In genomic region chr5:63498952-63499351, GRCm38 (mm10) we compare ENCODE assay signal across 19 mouse cellular contexts.
DNase-seq lines count a peak whose midpoint lies in the region; ATAC-seq lines count a peak whose summit lies in the region.
"Had no signal": no experiment of that assay in that cellular context is flagged by ENCODE, and none has a peak within 500 bp of the region (broad histone marks: within the 10 kb centered on the region; RNA-seq: fewer than 3 reads in every experiment).

No protein-coding gene starts in this region.

- no peaks in the 10 kb centered on the region for H3K4me1 ChIP-seq in midbrain, embryonic 16.5 days (ENCODE audit: control insufficient read depth, insufficient read depth, low read length)
- H3K4me1 ChIP-seq: heart, embryonic 12.5 days; limb, embryonic 10.5 days; liver, embryonic 12.5 days; midbrain, embryonic 12.5 days had no signal

- no peak overlapping the region for H3K4me2 ChIP-seq in midbrain, embryonic 16.5 days (ENCODE audit: low read length)
- H3K4me2 ChIP-seq: heart, embryonic 12.5 days; hindbrain, embryonic 14.5 days; liver, embryonic 12.5 days; lung, embryonic 14.5 days; midbrain, embryonic 12.5 days had no signal

- no peaks in the 10 kb centered on the region for H3K36me3 ChIP-seq in midbrain, embryonic 16.5 days (ENCODE audit: control insufficient read depth, insufficient read depth, low read length)
- H3K36me3 ChIP-seq: heart, embryonic 12.5 days; limb, embryonic 10.5 days; liver, embryonic 12.5 days; midbrain, embryonic 12.5 days had no signal

- intact Hi-C loops in left cerebral cortex, postnatal 4 days (cut with DNase I): no loop called here
- intact Hi-C loops in left cerebral cortex, postnatal 36 days (cut with DNase I): loop anchor here (2.0 kb wide), 2 partner anchors 106 to 398 kb away; no protein-coding TSS in a partner anchor

- 40% methylated on average over 1 of the region's 1 CpGs for WGBS in midbrain, embryonic 16.5 days

- H3K27me3 ChIP-seq in midbrain, embryonic 16.5 days (ENCODE audit: control insufficient read depth, insufficient read depth, low read depth, low read length): no peaks in the 10 kb centered on the region
- H3K27me3 ChIP-seq: heart, embryonic 12.5 days; liver, embryonic 12.5 days; midbrain, embryonic 12.5 days had no signal

- H3K9ac ChIP-seq in midbrain, embryonic 16.5 days (ENCODE audit: low read depth, low read length): no peak overlapping the region
- H3K9ac ChIP-seq: heart, embryonic 12.5 days; hindbrain, embryonic 14.5 days; liver, embryonic 12.5 days; lung, embryonic 14.5 days; midbrain, embryonic 12.5 days had no signal

- H3K4me3 ChIP-seq in midbrain, embryonic 16.5 days (ENCODE audit: low read depth, low read length): no peak overlapping the region
- H3K4me3 ChIP-seq: heart, embryonic 12.5 days; limb, embryonic 10.5 days; liver, embryonic 12.5 days; midbrain, embryonic 12.5 days had no signal

- no peak overlapping the region for H3K27ac ChIP-seq in midbrain, embryonic 16.5 days (ENCODE audit: low read length)
- H3K27ac ChIP-seq: hindbrain, embryonic 14.5 days; limb, embryonic 10.5 days; liver, embryonic 12.5 days; midbrain, embryonic 12.5 days had no signal

- ATAC-seq in midbrain, embryonic 16.5 days: no peak
- ATAC-seq: liver, embryonic 12.5 days had no signal

- no peaks in the 10 kb centered on the region for H3K9me3 ChIP-seq in midbrain, embryonic 16.5 days (replicated peaks; ENCODE audit: control insufficient read depth, low read length, poor library complexity, severe bottlenecking)
- H3K9me3 ChIP-seq: heart, embryonic 12.5 days; limb, embryonic 10.5 days; liver, embryonic 12.5 days; midbrain, embryonic 12.5 days had no signal

- peak; percentile 64 for DNase-seq in left cerebral cortex, adult 11 months (ENCODE audit: low spot score)
- no peak for DNase-seq in left cerebral cortex, postnatal 4 days
- DNase-seq in layer of hippocampus, postnatal 14 days (ENCODE audit: low spot score in 2 of 2): peak; percentile 3 to 24
- peak; percentile 62 to 68 for DNase-seq in left cerebral cortex, postnatal 36 days (ENCODE audit: low spot score in 2 of 2)
- DNase-seq in telencephalon, adult 2 months (ENCODE audit: low read depth, low spot score): peak; percentile 91
- DNase-seq in cerebellum, postnatal 10 days: no peak
- no peak for DNase-seq in thymus, postnatal 36 days
- DNase-seq: adrenal gland, postnatal 36 days; cerebellum, adult 8-10 months; kidney, adult 11 months; kidney, postnatal 14 days; lung, embryonic 14.5 days; lung, postnatal 4 days had no signal

Comparison
In these comparisons a context has a peak if more than half of its experiments do, and no peak if none do; other contexts are left out.
1. DNase-seq: peak in left cerebral cortex, adult 11 months (single experiment), layer of hippocampus, postnatal 14 days (2 of 2), left cerebral cortex, postnatal 36 days (2 of 2) and telencephalon, adult 2 months (single experiment); none in left cerebral cortex, postnatal 4 days (single experiment), cerebellum, postnatal 10 days (0 of 2) and thymus, postnatal 36 days (0 of 2).